Mouse (Mus musculus): Measurements from ENCODE around the gene Aamp. TPM values are rescaled to one million over a fixed set of nuclear protein-coding genes. Genes with fewer than 3 reads are reported as not detected.

Aamp gene
- polyA plus RNA-seq, 1 experiment from 2014 or later: 169 TPM

GRCm38 (mm10) chr1:74300347-74301110, 16.0 kb upstream of the Aamp start:
- 50% methylated on average over 6 of the region's 6 CpGs for WGBS
- no peaks in the 10 kb centered on the region for H3K27me3 ChIP-seq (replicated peaks)
- peak overlapping the region; percentile 36; the same call in 1 of the 2 replicates for H3K9ac ChIP-seq
- H3K4me3 ChIP-seq: no peak overlapping the region
- no peaks in the 10 kb centered on the region for H3K9me3 ChIP-seq (replicated peaks)
- H3K27ac ChIP-seq (ENCODE audit: poor library complexity, severe bottlenecking): peak overlapping the region; percentile 64
- H3K36me3 ChIP-seq: 0 out of 2 replicates have a peak, but pooled peaks cover 4% of the 10 kb centered on the region
- peak overlapping the region; percentile 5 for H3K4me2 ChIP-seq
- H3K4me1 ChIP-seq (replicated peaks): peaks cover 84% of the 10 kb centered on the region
- no peak for ATAC-seq (ENCODE audit: insufficient number of reproducible peaks, low FRiP score)

- Histone ChIP-seq H3K4me2 (no peak overlapping the region), H3K27me3 (replicated peaks) (no peaks in the 10 kb centered on the region), H3K9me3 (replicated peaks) (no peaks in the 10 kb centered on the region), H3K4me1 (replicated peaks) (peaks cover 90% of the 10 kb centered on the region), H3K9ac (peak overlapping the region; percentile 48; the same call in 1 of the 2 replicates), H3K36me3 (0 out of 2 replicates have a peak, but pooled peaks cover 6% of the 10 kb centered on the region), H3K4me3 (no peak overlapping the region), H3K27ac (ENCODE audit: poor library complexity, severe bottlenecking) (peak overlapping the region; percentile 59)
- WGBS: 48% methylated on average over 5 of the region's 5 CpGs
- ATAC-seq (ENCODE audit: insufficient number of reproducible peaks, low FRiP score): no peak
Observed at GRCm38 (mm10) chr1:74298996-74299395, 14.5 kb upstream of the Aamp start.

- Histone ChIP-seq H3K4me1 (replicated peaks) (peaks cover 98% of the 10 kb centered on the region), H3K27ac (ENCODE audit: poor library complexity, severe bottlenecking) (peak overlapping the region; percentile 59), H3K9ac (peak overlapping the region; percentile 48; the same call in 1 of the 2 replicates), H3K4me3 (no peak overlapping the region), H3K36me3 (peaks cover 14% of the 10 kb centered on the region), H3K27me3 (replicated peaks) (no peaks in the 10 kb centered on the region), H3K9me3 (replicated peaks) (no peaks in the 10 kb centered on the region), H3K4me2 (no peak overlapping the region)
- 85% methylated on average over 5 of the region's 5 CpGs for WGBS
- ATAC-seq (ENCODE audit: insufficient number of reproducible peaks, low FRiP score): no peak
Observed at GRCm38 (mm10) chr1:74298157-74298750, 13.7 kb upstream of the Aamp start.

DNA sequence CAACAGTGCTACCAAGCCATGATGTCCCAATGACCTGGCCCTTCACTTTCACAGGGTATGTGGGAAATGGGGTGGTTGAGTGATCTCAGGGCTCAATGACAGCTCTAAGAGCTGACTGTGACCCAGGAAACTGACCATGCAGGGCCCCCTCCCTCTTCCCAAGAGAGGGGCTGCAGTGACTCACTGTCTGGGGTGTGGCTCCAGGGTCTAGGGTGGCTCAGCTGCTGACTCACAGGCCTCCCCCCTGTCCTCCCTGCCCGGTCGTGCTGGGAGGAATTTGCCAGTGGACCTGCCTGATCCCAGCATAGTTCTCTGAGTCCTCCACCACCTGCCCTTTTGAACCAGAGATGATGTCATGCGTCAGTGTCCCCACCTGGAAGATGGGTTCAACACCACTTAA, 12.7 kb upstream of the Aamp start:
- Histone ChIP-seq H3K27ac (ENCODE audit: poor library complexity, severe bottlenecking) (peak overlapping the region; percentile 99), H3K4me1 (replicated peaks) (peaks cover 100% of the 10 kb centered on the region), H3K36me3 (peaks cover 24% of the 10 kb centered on the region), H3K27me3 (replicated peaks) (no peaks in the 10 kb centered on the region), H3K4me2 (peak overlapping the region; percentile 68), H3K9me3 (replicated peaks) (no peaks in the 10 kb centered on the region), H3K4me3 (no peak overlapping the region), H3K9ac (peak overlapping the region; percentile 65; the same call in 1 of the 2 replicates)
- ATAC-seq (ENCODE audit: insufficient number of reproducible peaks, low FRiP score): peak; percentile 51
- WGBS: 28% methylated on average over 3 of the region's 3 CpGs

DNA sequence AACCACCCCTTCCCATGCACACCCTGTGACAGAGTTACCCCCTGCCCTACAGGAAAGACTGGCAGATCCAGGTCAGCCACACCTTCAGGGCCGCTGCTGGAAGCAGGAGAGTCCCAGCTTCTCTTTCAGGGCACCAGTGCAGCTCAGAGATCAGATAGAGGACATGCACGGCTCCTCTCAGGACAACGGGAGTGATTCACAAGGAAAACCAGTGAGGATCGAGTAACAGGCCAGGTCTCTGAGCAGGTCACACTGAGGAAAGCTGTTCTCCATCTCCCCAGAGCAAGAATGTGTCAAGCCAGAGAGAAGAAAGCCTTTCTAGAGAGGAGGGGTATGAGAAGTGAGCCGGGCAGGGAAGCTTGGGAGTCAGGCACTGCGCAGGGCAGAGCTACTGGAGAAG, 11.9 kb upstream of the Aamp start:
- Histone ChIP-seq H3K27ac (ENCODE audit: poor library complexity, severe bottlenecking) (peak overlapping the region; percentile 99), H3K9ac (peak overlapping the region; percentile 65), H3K9me3 (replicated peaks) (no peaks in the 10 kb centered on the region), H3K27me3 (replicated peaks) (no peaks in the 10 kb centered on the region), H3K4me1 (replicated peaks) (peaks cover 98% of the 10 kb centered on the region), H3K4me2 (peak overlapping the region; percentile 68), H3K36me3 (peaks cover 32% of the 10 kb centered on the region), H3K4me3 (peak overlapping the region; percentile 27)
- no peak for ATAC-seq (ENCODE audit: insufficient number of reproducible peaks, low FRiP score)
- WGBS: 18% methylated on average over 6 of the region's 6 CpGs

- H3K4me2 ChIP-seq: peak overlapping the region; percentile 68
- no peaks in the 10 kb centered on the region for H3K9me3 ChIP-seq (replicated peaks)
- H3K4me1 ChIP-seq (replicated peaks): peaks cover 98% of the 10 kb centered on the region
- WGBS: 4% methylated on average over 9 of the region's 9 CpGs
- peak overlapping the region; percentile 27 for H3K4me3 ChIP-seq
- H3K36me3 ChIP-seq: peaks cover 40% of the 10 kb centered on the region
- H3K27me3 ChIP-seq (replicated peaks): no peaks in the 10 kb centered on the region
- ATAC-seq (ENCODE audit: insufficient number of reproducible peaks, low FRiP score): peak; percentile 89
- peak overlapping the region; percentile 65 for H3K9ac ChIP-seq
- H3K27ac ChIP-seq (ENCODE audit: poor library complexity, severe bottlenecking): peak overlapping the region; percentile 99
Observed at GRCm38 (mm10) chr1:74295456-74296171, 11.1 kb upstream of the Aamp start.

DNA sequence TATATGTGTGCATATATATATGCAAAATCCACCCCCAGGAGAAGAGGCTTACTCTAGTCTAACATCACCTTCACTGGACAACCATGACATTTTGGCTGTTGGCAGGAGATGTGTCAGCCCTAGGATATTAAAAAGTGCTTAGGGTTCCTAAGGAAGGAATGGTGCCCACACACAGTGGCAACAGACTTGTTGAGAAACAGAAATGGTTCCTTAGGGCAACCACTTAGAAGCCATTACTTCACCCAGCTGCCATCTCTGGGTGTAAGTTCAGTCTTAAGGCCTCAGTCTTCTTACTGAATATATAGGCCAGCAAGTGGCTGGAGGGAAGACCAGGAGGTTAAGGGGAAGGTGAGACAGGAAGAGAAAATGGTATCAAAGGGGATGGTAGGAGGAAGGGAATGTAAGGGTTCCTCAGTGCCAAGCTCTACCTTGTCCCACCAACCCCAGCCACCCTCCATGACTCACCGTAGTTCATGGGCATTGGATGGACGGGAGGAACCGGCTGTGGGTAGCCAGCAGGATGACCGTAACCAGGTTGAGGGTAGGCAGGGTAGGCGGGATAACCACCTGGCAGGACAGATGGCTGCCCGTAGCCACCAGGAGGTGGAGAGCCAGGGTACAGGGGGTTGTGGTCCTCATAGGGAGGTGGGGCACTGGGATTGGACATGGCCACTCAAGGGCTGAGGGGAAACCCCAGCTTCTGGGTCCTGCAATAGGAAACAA, 10.4 kb upstream of the Aamp start:
- WGBS: 78% methylated on average over 6 of the region's 6 CpGs
- Histone ChIP-seq H3K4me2 (peak overlapping the region; percentile 68), H3K4me3 (no peak overlapping the region), H3K4me1 (replicated peaks) (peaks cover 98% of the 10 kb centered on the region), H3K36me3 (peaks cover 42% of the 10 kb centered on the region), H3K27me3 (replicated peaks) (no peaks in the 10 kb centered on the region), H3K9ac (peak overlapping the region; percentile 65; the same call in 1 of the 2 replicates), H3K9me3 (replicated peaks) (no peaks in the 10 kb centered on the region), H3K27ac (ENCODE audit: poor library complexity, severe bottlenecking) (peak overlapping the region; percentile 99)
- peak; percentile 1; the same call in 1 of the 2 replicates for ATAC-seq (ENCODE audit: insufficient number of reproducible peaks, low FRiP score)

DNA sequence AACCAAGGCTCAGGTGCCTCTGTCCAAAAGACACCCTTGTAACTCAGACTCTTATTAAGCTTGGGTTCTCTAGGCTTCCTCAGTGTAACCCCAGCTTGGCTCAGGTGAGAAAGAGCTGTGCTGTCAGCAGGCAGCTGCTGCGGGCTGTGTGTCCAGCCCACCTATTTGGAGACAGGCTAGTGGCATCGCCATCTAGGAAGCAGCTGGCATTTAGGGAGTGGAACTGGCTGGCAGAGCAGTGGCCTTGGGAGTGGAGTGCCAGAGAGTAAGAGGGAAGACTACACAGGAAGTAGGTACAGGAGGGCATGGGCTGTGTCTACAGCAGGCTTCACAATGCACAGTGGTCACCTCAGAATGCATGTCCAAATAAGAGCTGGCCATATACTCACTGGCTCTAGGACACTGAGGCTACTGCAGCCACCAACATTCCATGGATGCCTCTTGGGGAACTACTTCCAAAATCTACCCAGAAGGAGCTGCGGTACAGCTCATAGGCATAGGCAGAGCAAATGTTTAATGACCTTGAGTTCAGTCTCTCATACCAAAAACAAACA, 9.6 kb upstream of the Aamp start:
- Histone ChIP-seq H3K4me1 (replicated peaks) (peaks cover 98% of the 10 kb centered on the region), H3K27me3 (replicated peaks) (no peaks in the 10 kb centered on the region), H3K4me3 (no peak overlapping the region), H3K9ac (no peak overlapping the region), H3K9me3 (replicated peaks) (no peaks in the 10 kb centered on the region), H3K4me2 (no peak overlapping the region), H3K27ac (ENCODE audit: poor library complexity, severe bottlenecking) (peak overlapping the region; percentile 99), H3K36me3 (peaks cover 46% of the 10 kb centered on the region)
- no peak for ATAC-seq (ENCODE audit: insufficient number of reproducible peaks, low FRiP score)
- WGBS: 66% methylated on average over 3 of the region's 3 CpGs

- peak overlapping the region; percentile 99 for H3K27ac ChIP-seq (ENCODE audit: poor library complexity, severe bottlenecking)
Observed at GRCm38 (mm10) chr1:74293306-74293960, 8.9 kb upstream of the Aamp start.

More at GRCm38 (mm10) chr1:74293306-74293960, 8.9 kb upstream of the Aamp start:
- no peaks in the 10 kb centered on the region for H3K9me3 ChIP-seq (replicated peaks)
- peaks cover 98% of the 10 kb centered on the region for H3K4me1 ChIP-seq (replicated peaks)
- H3K36me3 ChIP-seq: peaks cover 49% of the 10 kb centered on the region
- ATAC-seq (ENCODE audit: insufficient number of reproducible peaks, low FRiP score): no peak
- no peak overlapping the region for H3K4me2 ChIP-seq
- 81% methylated on average over 8 of the region's 8 CpGs for WGBS
- H3K4me3 ChIP-seq: no peak overlapping the region
- H3K9ac ChIP-seq: no peak overlapping the region
- no peaks in the 10 kb centered on the region for H3K27me3 ChIP-seq (replicated peaks)

Data from heart, embryonic 12.5 days (tissue).